Mouse (Mus musculus) cerebellum, adult 9-11 months (tissue): ENCODE data around the gene Rsph14.

Experiments
- DNase-seq: peaks from one replicate; pipeline ENCODE4 v3.0.0; 2022

The Rsph14 gene

GRCm38 (mm10) chr10:75032395-75032794, at the start of gene Rsph14:
Gene Rsph14, minus strand, starts transcription at chr10:75032586.
- peak; percentile 68 for DNase-seq

DNA sequence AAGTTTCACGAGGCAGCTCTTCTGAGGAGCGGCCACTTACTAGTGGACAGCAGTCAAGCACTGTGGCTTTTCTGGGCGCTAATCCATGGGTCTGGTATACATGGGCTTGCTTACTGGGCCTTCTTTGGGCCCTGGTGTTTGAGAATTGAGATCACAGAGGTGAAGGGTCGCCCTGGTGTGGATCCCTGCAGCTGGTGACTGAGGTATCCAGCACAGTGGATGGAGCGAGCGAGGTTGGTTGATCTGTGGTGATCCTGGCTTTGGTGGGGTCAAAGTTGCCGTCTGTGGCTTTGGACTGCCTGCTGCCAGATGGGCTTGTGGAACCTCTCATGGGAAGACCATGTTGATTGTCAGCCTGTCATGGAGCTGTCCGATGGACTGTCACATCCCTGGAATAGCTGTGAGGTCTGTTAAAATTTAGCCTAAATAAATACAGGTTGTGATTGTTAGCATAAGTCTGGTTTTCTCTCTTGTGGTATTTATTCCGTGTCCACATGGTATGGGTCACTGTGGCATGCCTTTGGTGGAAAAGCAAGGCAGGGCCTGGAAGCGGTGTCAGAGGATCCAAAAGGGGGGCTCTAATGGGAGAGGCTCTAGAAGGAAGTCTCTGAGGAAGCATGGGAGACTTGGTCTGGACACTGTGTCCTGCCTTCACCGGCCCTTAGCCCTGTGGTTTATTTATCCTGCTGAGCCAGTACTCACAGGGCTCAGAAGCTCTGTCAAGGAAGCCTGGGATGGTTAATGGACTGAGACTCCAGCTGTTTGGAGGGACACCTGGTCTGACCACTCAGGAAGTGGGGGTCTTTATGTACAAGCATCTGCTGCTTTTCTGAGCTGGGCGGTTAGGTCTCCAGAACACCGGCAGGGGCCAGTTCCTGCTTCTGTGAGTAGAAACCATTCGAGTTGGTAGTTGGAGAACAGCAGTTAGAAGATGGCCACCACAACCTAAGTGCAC, 46.1 kb upstream of the Rsph14 start:
- DNase-seq: no peak

- no peak for DNase-seq
These were observed 43.3 kb upstream of the Rsph14 start for GRCm38 (mm10) chr10:75075665-75076064.

- DNase-seq: no peak
These were observed 38.0 kb upstream of the Rsph14 start for GRCm38 (mm10) chr10:75070281-75070976.

DNA sequence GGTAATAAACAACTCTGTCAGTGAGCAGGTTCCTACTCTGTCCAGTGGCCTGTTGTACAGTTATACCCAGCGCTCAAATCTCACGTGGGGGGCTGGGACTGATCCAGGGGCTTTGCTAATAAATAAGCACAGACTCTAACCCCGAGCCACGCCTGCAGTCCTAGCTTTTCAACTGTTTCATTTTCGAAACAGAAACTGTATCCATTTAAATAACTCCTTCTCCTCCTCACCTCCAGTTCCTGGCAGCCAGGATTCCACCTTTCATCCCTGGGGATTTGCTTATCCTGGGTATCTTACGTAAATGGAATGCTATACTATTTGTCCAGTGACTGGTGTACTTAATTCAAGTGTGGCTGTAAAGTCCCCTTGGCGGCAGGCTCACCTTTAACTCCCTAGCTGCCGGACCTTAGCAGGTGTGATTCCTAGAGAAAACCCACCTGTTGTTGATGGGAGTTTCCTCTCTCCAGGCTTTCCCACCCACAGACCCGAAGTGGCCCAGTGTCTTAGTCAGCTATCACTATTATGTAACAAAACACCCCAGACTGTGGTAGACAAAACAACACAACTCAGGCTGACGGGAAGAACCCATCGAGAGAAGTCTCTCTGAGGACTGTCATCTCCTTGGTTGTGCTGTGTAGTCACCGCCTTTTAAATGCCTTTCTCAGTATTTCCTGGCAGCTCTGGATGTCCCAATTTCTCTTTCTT, 36.4 kb upstream of the Rsph14 start:
- DNase-seq: no peak

DNA sequence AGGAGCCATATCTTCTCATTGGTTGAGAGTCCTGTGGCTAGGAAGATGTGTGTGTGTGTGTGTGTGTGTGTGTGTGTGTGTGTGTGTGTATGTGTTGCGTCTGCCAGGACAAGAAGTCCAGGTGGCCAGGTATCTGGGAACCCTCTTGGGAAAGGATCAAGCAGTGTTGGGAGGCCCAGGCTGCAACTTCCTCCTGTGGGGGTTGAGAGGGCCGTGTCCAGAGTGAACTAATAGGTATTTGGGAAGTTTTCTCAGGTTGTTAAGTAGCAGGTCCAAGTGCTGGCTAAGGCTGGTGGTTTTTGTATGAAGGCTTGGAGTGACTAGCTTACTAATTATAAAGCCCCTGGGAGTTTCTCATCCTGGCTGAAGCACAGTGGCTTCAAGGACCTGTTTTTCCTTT, 35.7 kb upstream of the Rsph14 start:
- no peak for DNase-seq

DNA sequence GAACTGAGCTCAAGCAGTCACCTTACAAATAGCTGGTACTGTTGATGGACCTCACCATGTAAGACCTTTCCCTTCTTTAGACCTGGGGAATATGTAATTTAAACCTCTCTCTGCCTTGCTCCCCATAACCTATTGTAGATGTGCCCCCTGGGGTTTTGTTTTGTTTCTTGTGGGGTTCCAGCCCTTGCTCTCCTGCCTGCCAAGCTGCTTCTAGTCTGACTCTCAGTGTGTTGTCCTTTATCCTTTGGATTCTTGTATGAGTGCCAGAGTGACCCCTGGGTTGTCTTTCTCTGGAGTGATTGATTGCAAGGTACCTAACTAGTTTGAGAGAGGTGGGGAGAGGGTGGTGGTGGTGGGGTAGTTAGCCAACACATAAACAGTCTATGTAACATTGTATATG, 35.1 kb upstream of the Rsph14 start:
- no peak for DNase-seq

- no peak for DNase-seq
These were observed 33.3 kb upstream of the Rsph14 start for GRCm38 (mm10) chr10:75065691-75066090.

DNA sequence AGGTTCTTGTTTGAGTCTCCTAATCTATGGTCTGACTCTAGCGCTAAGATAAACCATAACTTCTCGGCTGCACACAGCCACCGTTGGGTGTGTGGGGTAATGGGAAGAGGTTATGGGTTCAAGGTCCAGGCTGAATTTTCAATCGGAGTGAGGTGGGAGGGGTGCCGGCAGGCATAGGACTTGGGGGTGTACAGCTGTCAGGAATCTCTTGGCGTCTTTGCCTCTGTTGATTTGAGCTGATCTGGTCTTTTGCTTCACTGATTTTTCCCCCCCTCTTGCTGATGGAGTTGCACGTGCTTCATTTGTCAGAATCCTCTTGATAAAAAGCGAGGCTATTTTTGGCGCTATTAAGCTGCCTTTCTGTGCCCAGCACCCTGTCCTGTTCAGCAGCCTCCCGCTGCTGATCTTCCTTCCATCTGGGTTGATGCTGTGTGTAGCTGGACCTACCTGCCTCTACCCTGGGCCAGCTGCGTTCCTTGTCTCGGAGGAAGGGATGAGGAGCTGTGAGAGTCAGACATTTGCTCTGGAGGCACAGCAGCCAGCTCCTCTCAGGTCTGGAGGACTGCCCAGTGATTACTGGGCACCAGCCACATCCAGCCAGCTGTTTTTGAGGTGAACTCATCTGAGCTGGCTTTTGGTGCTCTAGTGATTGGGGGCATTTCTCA, 31.0 kb upstream of the Rsph14 start:
- DNase-seq: no peak

- no peak for DNase-seq
These were observed 30.2 kb upstream of the Rsph14 start for GRCm38 (mm10) chr10:75062621-75063020.

DNA sequence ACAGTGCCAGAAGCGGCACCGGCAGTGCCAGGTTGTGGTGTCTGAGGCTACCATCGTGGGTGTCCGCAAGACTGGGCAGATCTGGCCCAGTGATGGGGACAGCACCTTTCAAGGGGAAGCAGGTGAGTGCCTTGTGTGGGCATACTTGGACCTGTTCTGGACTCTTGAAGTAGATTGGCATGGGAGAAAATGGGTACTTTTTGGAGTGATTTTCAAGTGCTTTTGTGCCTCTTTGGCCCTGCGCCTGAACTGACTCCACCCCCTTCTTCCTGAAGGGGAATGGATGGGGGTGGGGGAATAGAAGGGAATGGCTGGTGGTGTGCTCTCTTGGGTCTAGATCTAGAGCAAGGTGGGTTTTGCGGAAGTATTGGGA, 29.8 kb upstream of the Rsph14 start:
- peak; percentile 49 for DNase-seq

DNA sequence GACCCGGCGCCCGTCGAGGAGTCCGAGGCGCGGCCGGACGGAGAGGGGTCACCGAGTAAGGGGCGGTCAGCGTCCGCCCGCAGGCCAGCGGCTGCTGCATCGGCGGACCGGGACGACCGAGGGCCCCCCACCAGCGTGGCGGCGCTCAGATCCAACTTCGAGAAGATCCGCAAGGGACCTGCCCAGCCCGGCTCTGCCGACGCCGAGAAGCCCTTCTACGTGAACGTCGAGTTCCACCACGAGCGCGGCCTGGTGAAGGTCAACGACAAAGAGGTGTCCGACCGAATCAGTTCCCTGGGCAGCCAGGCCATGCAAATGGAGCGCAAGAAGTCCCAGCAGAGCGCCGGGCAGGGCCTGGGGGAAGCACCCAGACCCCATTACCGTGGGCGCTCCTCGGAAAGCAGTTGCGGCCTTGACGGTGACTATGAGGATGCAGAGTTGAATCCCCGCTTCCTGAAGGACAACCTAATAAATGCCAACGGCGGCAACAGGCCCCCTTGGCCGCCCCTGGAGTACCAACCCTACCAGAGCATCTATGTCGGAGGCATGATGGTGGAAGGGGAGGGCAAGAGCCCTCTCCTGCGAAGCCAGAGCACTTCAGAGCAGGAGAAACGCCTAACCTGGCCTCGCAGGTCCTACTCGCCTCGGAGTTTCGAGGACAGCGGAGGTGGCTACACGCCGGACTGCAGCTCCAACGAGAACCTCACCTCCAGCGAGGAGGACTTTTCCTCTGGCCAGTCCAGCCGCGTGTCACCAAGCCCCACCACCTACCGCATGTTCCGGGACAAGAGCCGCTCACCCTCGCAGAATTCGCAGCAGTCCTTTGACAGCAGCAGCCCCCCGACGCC, 29.2 kb upstream of the Rsph14 start:
- peak; percentile 43 for DNase-seq

GRCm38 (mm10) chr10:75060843-75061235, 28.5 kb upstream of the Rsph14 start:
- peak; percentile 56 for DNase-seq

GRCm38 (mm10) chr10:75060217-75060842, 27.9 kb upstream of the Rsph14 start, which contains the start of gene Bcr:
Gene Bcr, plus strand, starts transcription at chr10:75060592.
- DNase-seq: peak; percentile 84

DNA sequence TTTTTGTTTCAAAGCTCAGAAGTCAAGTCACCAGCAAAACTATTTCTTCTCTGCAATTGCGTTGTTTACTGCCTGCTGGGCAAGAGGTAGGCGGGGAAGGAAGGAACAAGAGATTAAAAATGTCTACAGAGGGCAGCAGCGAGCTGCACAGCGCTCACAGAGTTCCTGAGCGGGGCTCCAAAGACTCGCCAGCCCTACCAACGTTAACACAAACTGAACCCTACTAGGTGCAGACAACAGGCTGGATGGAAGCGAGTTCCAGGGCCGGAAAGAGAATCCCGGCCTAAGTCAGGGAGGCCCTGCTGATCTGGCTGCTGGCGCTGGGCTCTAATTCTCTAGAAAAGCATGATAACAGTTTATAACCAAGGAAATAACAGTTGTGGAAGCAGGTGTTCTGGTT, 27.0 kb upstream of the Rsph14 start:
- peak; percentile 77 for DNase-seq

- DNase-seq: peak; percentile 46
These were observed 26.5 kb upstream of the Rsph14 start for GRCm38 (mm10) chr10:75058761-75059395.

GRCm38 (mm10) chr10:75058336-75058735, 25.9 kb upstream of the Rsph14 start:
- DNase-seq: no peak

- DNase-seq: no peak
These were observed 23.9 kb upstream of the Rsph14 start for GRCm38 (mm10) chr10:75056255-75056654.

- DNase-seq: no peak
These were observed 23.3 kb upstream of the Rsph14 start for GRCm38 (mm10) chr10:75055672-75056071.

- no peak for DNase-seq
These were observed 21.7 kb upstream of the Rsph14 start for GRCm38 (mm10) chr10:75054125-75054524.

- no peak for DNase-seq
These were observed 21.3 kb upstream of the Rsph14 start for GRCm38 (mm10) chr10:75053655-75054054.
